In genomic region chr2:152438963-152439362, GRCm38 (mm10) we compare ENCODE assay signal across 23 mouse cellular contexts. TPM values are rescaled to one million over a fixed set of nuclear protein-coding genes. Genes with fewer than 3 reads are reported as not detected.
DNase-seq lines count a peak whose midpoint lies in the region; ATAC-seq and TF ChIP-seq lines count a peak whose summit lies in the region.
"Had no signal": no experiment of that assay in that cellular context is flagged by ENCODE, and none has a peak within 500 bp of the region (broad histone marks: within the 10 kb centered on the region; RNA-seq: fewer than 3 reads in every experiment).

No protein-coding gene starts in this region.

- no peak overlapping the region for H3K9ac ChIP-seq in heart, postnatal 0 days (replicated peaks; ENCODE audit: low read depth, low read length)
- no peak overlapping the region for H3K9ac ChIP-seq in lung, embryonic 15.5 days
- H3K9ac ChIP-seq: forebrain, embryonic 13.5 days; hindbrain, embryonic 15.5 days; limb, embryonic 12.5 days; neural tube, embryonic 13.5 days; stomach, embryonic 15.5 days had no signal

- ATAC-seq in heart, postnatal 0 days (ENCODE audit: insufficient read depth, low read depth) = no peak
- no peak for ATAC-seq in lung, embryonic 15.5 days (ENCODE audit: borderline replicate concordance, extremely low read depth, low FRiP score, low TSS enrichment)
- ATAC-seq in megakaryocyte-erythroid progenitor cell, adult 5-6 weeks (replicated peaks; ENCODE audit: low FRiP score, low TSS enrichment, poor library complexity, severe bottlenecking) = peak; percentile 51; the same call in 1 of the 2 replicates
- ATAC-seq: forebrain, embryonic 13.5 days had no signal

- H3K27ac ChIP-seq in heart, postnatal 0 days (ENCODE audit: low read depth) = no peak overlapping the region
- peak overlapping the region; percentile 46; the same call in 1 of the 2 replicates for H3K27ac ChIP-seq in lung, embryonic 15.5 days
- H3K27ac ChIP-seq: forebrain, embryonic 13.5 days; hindbrain, embryonic 15.5 days; limb, embryonic 12.5 days; neural tube, embryonic 13.5 days; stomach, embryonic 15.5 days had no signal

- 70% methylated on average over 1 of the region's 1 CpGs for WGBS in heart, postnatal 0 days
- WGBS in lung, embryonic 15.5 days = 64% methylated on average over 1 of the region's 1 CpGs
- WGBS in lung, adult 2 months = 73% methylated on average over 1 of the region's 1 CpGs

- peak; percentile 44 for TF ChIP-seq CTCF in heart, postnatal 0 days (IDR thresholded peaks at IDR 0.05; ENCODE audit: low read depth)
- no peak for TF ChIP-seq CTCF in lung, adult 2 months (IDR thresholded peaks at IDR 0.05; ENCODE audit: insufficient read depth, low read length)

- no peak for TF ChIP-seq EP300 in heart, postnatal 0 days (IDR thresholded peaks at IDR 0.05; ENCODE audit: low read depth)

- no peak for DNase-seq in heart, postnatal 0 days (ENCODE audit: low spot score)
- DNase-seq in heart, postnatal 10 days = no peak
- no peak for DNase-seq in lung, adult 2 months
- peak; percentile 73 for DNase-seq in MN1 (ENCODE audit: low spot score)
- DNase-seq in adrenal gland, adult 2 months = no peak
- DNase-seq: B cell, adult 2 months; cerebellum, postnatal 14 days; embryo, embryonic 11 days; gastrocnemius, postnatal 25 days; heart, postnatal 14 days; kidney, adult 9 months; spleen, adult 18-20 months; thymus, postnatal 36 days had no signal

- H3K36me3 ChIP-seq in heart, postnatal 0 days (replicated peaks; ENCODE audit: control insufficient read depth, insufficient read depth, low read length) = no peaks in the 10 kb centered on the region
- H3K36me3 ChIP-seq in lung, embryonic 15.5 days = no peaks in the 10 kb centered on the region
- H3K36me3 ChIP-seq: hindbrain, embryonic 15.5 days; limb, embryonic 12.5 days; neural tube, embryonic 13.5 days; stomach, embryonic 15.5 days had no signal

- no peak overlapping the region for H3K4me3 ChIP-seq in heart, postnatal 0 days (ENCODE audit: low read depth, low read length)
- no peak overlapping the region for H3K4me3 ChIP-seq in lung, embryonic 15.5 days
- H3K4me3 ChIP-seq in lung, adult 2 months (replicated peaks; ENCODE audit: extremely low read depth, low read depth, low read length) = no peak overlapping the region
- H3K4me3 ChIP-seq: forebrain, embryonic 13.5 days; hindbrain, embryonic 15.5 days; limb, embryonic 12.5 days; neural tube, embryonic 13.5 days; stomach, embryonic 15.5 days had no signal

- TF ChIP-seq POLR2A in lung, adult 2 months (IDR thresholded peaks at IDR 0.05; ENCODE audit: borderline replicate concordance, extremely low read depth, low read depth, low read length) = no peak

- no peaks in the 10 kb centered on the region for H3K9me3 ChIP-seq in heart, postnatal 0 days (replicated peaks; ENCODE audit: control insufficient read depth, low read length)
- H3K9me3 ChIP-seq in lung, embryonic 15.5 days = no peaks in the 10 kb centered on the region
- H3K9me3 ChIP-seq: forebrain, embryonic 13.5 days; hindbrain, embryonic 15.5 days; limb, embryonic 12.5 days; neural tube, embryonic 13.5 days; stomach, embryonic 15.5 days had no signal

- intact Hi-C loops in heart, postnatal 10 days (cut with DNase I) = no loop called here

- H3K4me2 ChIP-seq in heart, postnatal 0 days (ENCODE audit: low read depth, low read length) = no peak overlapping the region
- no peak overlapping the region for H3K4me2 ChIP-seq in lung, embryonic 15.5 days
- H3K4me2 ChIP-seq: forebrain, embryonic 13.5 days; hindbrain, embryonic 15.5 days; limb, embryonic 12.5 days; neural tube, embryonic 13.5 days; stomach, embryonic 15.5 days had no signal

- no peaks in the 10 kb centered on the region for H3K27me3 ChIP-seq in heart, postnatal 0 days (ENCODE audit: control insufficient read depth, insufficient read depth, low read length)
- no peaks in the 10 kb centered on the region for H3K27me3 ChIP-seq in lung, embryonic 15.5 days
- H3K27me3 ChIP-seq: forebrain, embryonic 13.5 days; hindbrain, embryonic 15.5 days; limb, embryonic 12.5 days; neural tube, embryonic 13.5 days; stomach, embryonic 15.5 days had no signal

- H3K4me1 ChIP-seq in heart, postnatal 0 days (ENCODE audit: control insufficient read depth, insufficient read depth) = 0 out of 2 replicates have a peak, but pooled peaks cover 10% of the 10 kb centered on the region
- H3K4me1 ChIP-seq in lung, embryonic 15.5 days = peaks cover 10% of the 10 kb centered on the region; the same call in 1 of the 2 replicates
- H3K4me1 ChIP-seq in lung, adult 2 months (ENCODE audit: control insufficient read depth, insufficient read depth, low read length) = peaks cover 3% of the 10 kb centered on the region; the same call in 1 of the 2 replicates

RNA-seq across cellular contexts. Expression of gene 6820408C15Rik, which starts 23.6 kb away (rescaled TPM):
- 0.15 and 1.7 TPM in 2 replicates for total RNA-seq in heart, postnatal 0 days (2014; rRNA removed; ENCODE audit: low replicate concordance)
- polyA plus RNA-seq in heart, postnatal 0 days (2015; fragmentation: Nextera tagmentation; extraction: Ambion mirVana) = 5.4 and 5.6 TPM in 2 replicates
- total RNA-seq in heart, postnatal 10 days (2021) = 1 to 10 TPM; 3.7 to 4.3 TPM
- polyA plus RNA-seq in lung, embryonic 15.5 days (2015; fragmentation: Nextera tagmentation; extraction: Ambion mirVana) = 3.0 and 3.1 TPM in 2 replicates
- polyA plus RNA-seq in lung, adult 2 months (2012; rRNA removed) = 8.1 and 8.5 TPM in 2 replicates
- not detected in 2 replicates for total RNA-seq in megakaryocyte-erythroid progenitor cell, adult 5-6 weeks (2014; fragmentation: Nextera tagmentation)
- total RNA-seq in megakaryocyte-erythroid progenitor cell, adult 5-6 weeks (2017) = not detected in 2 replicates
- total RNA-seq in adrenal gland, adult 2 months (2021) = under 1 TPM; 0.32 to 0.35 TPM
- polyA plus RNA-seq in adrenal gland, adult 2 months (2012; rRNA removed) = 0.07 and 0.13 TPM in 2 replicates
- total RNA-seq: gastrocnemius, postnatal 25 days; monocyte, adult 5-6 weeks had no signal

RNA-seq across cellular contexts. Expression of gene Zcchc3, which starts 24.1 kb away (rescaled TPM):
- 21.1 and 27.2 TPM in 2 replicates for total RNA-seq in heart, postnatal 0 days (2014; rRNA removed; ENCODE audit: low replicate concordance)
- polyA plus RNA-seq in heart, postnatal 0 days (2015; fragmentation: Nextera tagmentation; extraction: Ambion mirVana) = 18.3 and 20.6 TPM in 2 replicates
- 10 to 100 TPM; 18.0 to 18.1 TPM for total RNA-seq in heart, postnatal 10 days (2021)
- polyA plus RNA-seq in lung, embryonic 15.5 days (2015; fragmentation: Nextera tagmentation; extraction: Ambion mirVana) = 37.7 and 40.5 TPM in 2 replicates
- polyA plus RNA-seq in lung, adult 2 months (2012; rRNA removed) = 5.1 and 5.8 TPM in 2 replicates
- total RNA-seq in megakaryocyte-erythroid progenitor cell, adult 5-6 weeks (2014; fragmentation: Nextera tagmentation) = 10.1 and 11.2 TPM in 2 replicates
- 6.6 and 7.8 TPM in 2 replicates for total RNA-seq in megakaryocyte-erythroid progenitor cell, adult 5-6 weeks (2017)
- total RNA-seq in adrenal gland, adult 2 months (2021) = 1 to 10 TPM; 5.4 to 7.8 TPM
- 3.3 and 3.7 TPM in 2 replicates for polyA plus RNA-seq in adrenal gland, adult 2 months (2012; rRNA removed)

RNA-seq across cellular contexts. Expression of gene Defb23, which starts 25.5 kb away (rescaled TPM):
- not detected in 2 replicates for total RNA-seq in heart, postnatal 0 days (2014; rRNA removed; ENCODE audit: low replicate concordance)
- not detected in 2 replicates for polyA plus RNA-seq in heart, postnatal 0 days (2015; fragmentation: Nextera tagmentation; extraction: Ambion mirVana)
- not detected for total RNA-seq in heart, postnatal 10 days (2021)
- not detected in 2 replicates for polyA plus RNA-seq in lung, embryonic 15.5 days (2015; fragmentation: Nextera tagmentation; extraction: Ambion mirVana)
- polyA plus RNA-seq in lung, adult 2 months (2012; rRNA removed) = not detected in 2 replicates
- total RNA-seq in megakaryocyte-erythroid progenitor cell, adult 5-6 weeks (2014; fragmentation: Nextera tagmentation) = not detected in 2 replicates
- not detected in 2 replicates for total RNA-seq in megakaryocyte-erythroid progenitor cell, adult 5-6 weeks (2017)
- not detected for total RNA-seq in adrenal gland, adult 2 months (2021)
- polyA plus RNA-seq in adrenal gland, adult 2 months (2012; rRNA removed) = not detected in 2 replicates
- total RNA-seq: gastrocnemius, postnatal 25 days; heart, postnatal 14 days; layer of hippocampus, adult 8-10 months; monocyte, adult 5-6 weeks had no signal
- polyA plus RNA-seq: forebrain, embryonic 13.5 days; hindbrain, embryonic 15.5 days; limb, embryonic 12.5 days; liver, embryonic 16.5 days; neural tube, embryonic 13.5 days; stomach, embryonic 15.5 days had no signal

RNA-seq across cellular contexts. Expression of gene Defb20, which starts 37.9 kb away (rescaled TPM):
- not detected in 2 replicates for total RNA-seq in heart, postnatal 0 days (2014; rRNA removed; ENCODE audit: low replicate concordance)
- not detected in 2 replicates for polyA plus RNA-seq in heart, postnatal 0 days (2015; fragmentation: Nextera tagmentation; extraction: Ambion mirVana)
- total RNA-seq in heart, postnatal 10 days (2021) = not detected
- polyA plus RNA-seq in lung, embryonic 15.5 days (2015; fragmentation: Nextera tagmentation; extraction: Ambion mirVana) = not detected in 2 replicates
- polyA plus RNA-seq in lung, adult 2 months (2012; rRNA removed) = not detected in 2 replicates
- not detected in 2 replicates for total RNA-seq in megakaryocyte-erythroid progenitor cell, adult 5-6 weeks (2014; fragmentation: Nextera tagmentation)
- total RNA-seq in megakaryocyte-erythroid progenitor cell, adult 5-6 weeks (2017) = not detected in 2 replicates
- total RNA-seq in adrenal gland, adult 2 months (2021) = not detected
- polyA plus RNA-seq in adrenal gland, adult 2 months (2012; rRNA removed) = not detected in 2 replicates
- total RNA-seq: gastrocnemius, postnatal 25 days; heart, postnatal 14 days; monocyte, adult 5-6 weeks had no signal
- polyA plus RNA-seq: forebrain, embryonic 13.5 days; hindbrain, embryonic 15.5 days; limb, embryonic 12.5 days; liver, embryonic 16.5 days; neural tube, embryonic 13.5 days; stomach, embryonic 15.5 days had no signal

RNA-seq across cellular contexts. Expression of gene Sox12, which starts 41.1 kb away (rescaled TPM):
- 19.9 and 30.0 TPM in 2 replicates for total RNA-seq in heart, postnatal 0 days (2014; rRNA removed; ENCODE audit: low replicate concordance)
- polyA plus RNA-seq in heart, postnatal 0 days (2015; fragmentation: Nextera tagmentation; extraction: Ambion mirVana) = 5.0 and 5.5 TPM in 2 replicates
- total RNA-seq in heart, postnatal 10 days (2021) = 10 to 100 TPM; 26.3 to 37.8 TPM
- polyA plus RNA-seq in lung, embryonic 15.5 days (2015; fragmentation: Nextera tagmentation; extraction: Ambion mirVana) = 10.5 and 11.3 TPM in 2 replicates
- polyA plus RNA-seq in lung, adult 2 months (2012; rRNA removed) = 5.6 and 5.8 TPM in 2 replicates
- 22.9 and 25.1 TPM in 2 replicates for total RNA-seq in megakaryocyte-erythroid progenitor cell, adult 5-6 weeks (2014; fragmentation: Nextera tagmentation)
- 2.4 and 7.7 TPM in 2 replicates for total RNA-seq in megakaryocyte-erythroid progenitor cell, adult 5-6 weeks (2017)
- total RNA-seq in adrenal gland, adult 2 months (2021) = 10 to 100 TPM in 1 of 2 experiments, 1 to 10 TPM in 1; 6.2 to 11.0 TPM
- polyA plus RNA-seq in adrenal gland, adult 2 months (2012; rRNA removed) = 13.7 and 15.9 TPM in 2 replicates
- total RNA-seq: monocyte, adult 5-6 weeks had no signal
